Mouse (Mus musculus): ENCODE results near the gene Sdk1. TPM values are rescaled to one million over a fixed set of nuclear protein-coding genes. Genes with fewer than 3 reads are reported as not detected.

The Sdk1 gene
- total and polyA plus RNA-seq, 3 experiments = 0.04 to 0.87 TPM; not detected in 1

DNA sequence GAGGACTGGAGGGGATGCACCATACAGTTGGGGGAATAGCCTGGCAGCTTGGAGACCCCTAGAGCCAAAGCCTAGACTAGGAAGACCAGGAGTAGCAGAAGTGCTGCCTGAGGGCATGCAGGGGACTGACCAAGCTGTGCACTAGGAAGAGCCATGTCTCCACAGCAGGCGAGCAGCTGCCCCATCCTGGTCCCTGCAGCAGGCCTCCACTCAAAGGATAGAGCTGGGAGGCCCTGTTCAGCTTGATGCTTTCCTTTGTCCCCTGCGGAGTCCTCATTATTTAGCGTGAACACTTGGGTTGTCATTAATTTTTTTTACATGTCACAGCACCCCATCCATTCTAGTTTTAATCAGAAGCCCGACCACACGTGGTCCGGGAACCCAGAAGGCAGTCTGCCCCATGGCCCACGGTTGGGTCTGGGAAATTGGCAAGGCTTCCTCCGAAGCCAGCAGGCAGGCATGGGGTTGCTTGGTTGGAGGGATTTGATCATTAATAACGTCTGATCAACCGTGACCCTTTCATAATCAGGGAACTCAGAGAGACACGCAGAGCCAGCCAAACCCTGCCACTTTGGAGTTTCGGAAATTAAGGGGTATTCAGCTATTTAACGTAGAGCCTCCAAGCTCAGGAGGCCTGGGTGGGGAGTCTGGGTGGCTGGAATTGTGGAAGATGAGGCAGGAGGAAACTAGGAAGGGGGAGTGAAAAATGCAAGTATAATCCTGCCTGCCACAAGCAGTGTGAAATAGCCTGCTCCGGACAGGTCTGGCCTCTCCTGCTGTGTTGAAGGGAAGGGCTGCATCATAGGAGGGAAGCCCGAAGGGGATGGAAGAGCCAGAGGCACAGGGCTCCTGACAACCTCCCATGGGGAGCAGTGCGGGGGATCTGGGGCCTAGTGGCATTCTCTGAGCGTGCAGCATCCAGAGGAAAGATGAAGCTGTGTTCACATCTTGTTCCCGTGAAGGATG lies 872.2 kb downstream of the Sdk1 start:
- peaks cover 61% of the 10 kb centered on the region for H3K27me3 ChIP-seq (replicated peaks)
- H3K4me3 ChIP-seq (replicated peaks in 1 of 3; ENCODE audit: low read depth in 2 of 3, low read length in 2 of 3, poor library complexity in 1 of 3) = no peak overlapping the region
- H3K36me3 ChIP-seq (replicated peaks in 1 of 2; ENCODE audit: control insufficient read depth in 1 of 2, insufficient read depth in 1 of 2, low read length in 1 of 2) = no peaks in the 10 kb centered on the region
- no peaks in the 10 kb centered on the region for H3K4me1 ChIP-seq (ENCODE audit: control insufficient read depth in 1 of 2, insufficient read depth in 2 of 2)
- no peaks in the 10 kb centered on the region for H3K79me2 ChIP-seq (replicated peaks; ENCODE audit: control insufficient read depth, extremely low read depth, insufficient read depth, poor library complexity, severe bottlenecking)
- TF ChIP-seq MEF2A (IDR thresholded peaks at IDR 0.05; ENCODE audit: borderline replicate concordance, low read depth, low read length) (no peak), CTCF (conservative IDR thresholded peaks at IDR 0.05 in 1 of 2, IDR thresholded peaks at IDR 0.05 in 1 of 2; ENCODE audit: low read depth in 2 of 2, low read length in 2 of 2) (no peak), ZNF384 (IDR thresholded peaks at IDR 0.05; ENCODE audit: low read depth, low read length) (no peak), SIN3A (IDR thresholded peaks at IDR 0.05; ENCODE audit: low read length) (no peak), MAZ (IDR thresholded peaks at IDR 0.05; ENCODE audit: low read depth, low read length) (no peak), BHLHE40 (IDR thresholded peaks at IDR 0.05; ENCODE audit: low read depth, low read length) (no peak), ZKSCAN1 (IDR thresholded peaks at IDR 0.05; ENCODE audit: borderline replicate concordance, low read depth, low read length) (no peak), ZMIZ1 (IDR thresholded peaks at IDR 0.05; ENCODE audit: low read depth, low read length) (no peak)
- H3K9ac ChIP-seq (ENCODE audit: insufficient read depth, low read depth) = no peak overlapping the region
- in situ Hi-C loops (cut with MboI; ENCODE audit: low pct_ligation_motif_present, low pct_unique_long_range_greater_than_20kb, low sequenced_read_pairs) (no loop called here), dilution Hi-C loops (cut with MboI; ENCODE audit: extremely low pct_ligation_motif_present, extremely low pct_unique_long_range_greater_than_20kb, low sequenced_read_pairs) (no loop called here)
- H3K9me3 ChIP-seq (replicated peaks; ENCODE audit: low read length) = peaks cover 14% of the 10 kb centered on the region
- no peak overlapping the region for H3K4me2 ChIP-seq (ENCODE audit: insufficient read depth, low read depth, poor library complexity, severe bottlenecking)
- H3K27ac ChIP-seq (ENCODE audit: insufficient read depth, low read depth) = no peak overlapping the region
- no peak for DNase-seq (ENCODE audit: extremely low read depth)

DNA sequence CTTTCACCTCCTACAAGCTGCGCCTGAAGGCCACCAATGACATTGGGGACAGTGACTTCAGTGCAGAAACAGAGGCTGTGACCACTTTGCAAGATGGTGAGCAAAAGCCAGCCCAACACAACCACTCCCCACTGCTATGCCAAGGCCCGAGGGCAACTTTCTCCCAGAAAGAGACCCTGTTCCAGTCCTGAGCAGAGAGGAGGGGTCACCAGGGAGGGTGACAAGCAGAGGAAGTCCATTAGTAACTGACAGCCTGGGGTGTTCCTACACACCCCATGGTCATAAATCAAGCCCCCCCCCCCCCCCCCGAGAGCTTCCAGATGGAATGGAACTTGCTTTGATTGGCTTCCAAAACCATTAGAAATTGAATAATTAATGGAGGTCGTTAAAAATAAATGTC lies 886.5 kb downstream of the Sdk1 start:
- in situ Hi-C loops (cut with MboI; ENCODE audit: low pct_ligation_motif_present, low pct_unique_long_range_greater_than_20kb, low sequenced_read_pairs) = no loop called here
- Histone ChIP-seq H3K27me3 (replicated peaks) (peaks cover 44% of the 10 kb centered on the region), H3K36me3 (replicated peaks in 1 of 2; ENCODE audit: control insufficient read depth in 1 of 2, insufficient read depth in 1 of 2, low read length in 1 of 2) (no peaks in the 10 kb centered on the region), H3K9ac (ENCODE audit: insufficient read depth, low read depth) (no peak overlapping the region), H3K4me2 (ENCODE audit: insufficient read depth, low read depth, poor library complexity, severe bottlenecking) (no peak overlapping the region), H3K27ac (ENCODE audit: insufficient read depth, low read depth) (no peak overlapping the region), H3K4me3 (replicated peaks in 1 of 3; ENCODE audit: low read depth in 2 of 3, low read length in 2 of 3, poor library complexity in 1 of 3) (no peak overlapping the region), H3K79me2 (replicated peaks; ENCODE audit: control insufficient read depth, extremely low read depth, insufficient read depth, poor library complexity, severe bottlenecking) (no peaks in the 10 kb centered on the region), H3K9me3 (replicated peaks; ENCODE audit: low read length) (peaks cover 4% of the 10 kb centered on the region), H3K4me1 (ENCODE audit: control insufficient read depth in 1 of 2, insufficient read depth in 2 of 2) (no peaks in the 10 kb centered on the region)
- dilution Hi-C loops (cut with MboI; ENCODE audit: extremely low pct_ligation_motif_present, extremely low pct_unique_long_range_greater_than_20kb, low sequenced_read_pairs) = no loop called here
- no peak for TF ChIP-seq JUN (IDR thresholded peaks at IDR 0.05; ENCODE audit: insufficient read depth, low read depth, low read length)
- no peak for DNase-seq (ENCODE audit: extremely low read depth)

DNA sequence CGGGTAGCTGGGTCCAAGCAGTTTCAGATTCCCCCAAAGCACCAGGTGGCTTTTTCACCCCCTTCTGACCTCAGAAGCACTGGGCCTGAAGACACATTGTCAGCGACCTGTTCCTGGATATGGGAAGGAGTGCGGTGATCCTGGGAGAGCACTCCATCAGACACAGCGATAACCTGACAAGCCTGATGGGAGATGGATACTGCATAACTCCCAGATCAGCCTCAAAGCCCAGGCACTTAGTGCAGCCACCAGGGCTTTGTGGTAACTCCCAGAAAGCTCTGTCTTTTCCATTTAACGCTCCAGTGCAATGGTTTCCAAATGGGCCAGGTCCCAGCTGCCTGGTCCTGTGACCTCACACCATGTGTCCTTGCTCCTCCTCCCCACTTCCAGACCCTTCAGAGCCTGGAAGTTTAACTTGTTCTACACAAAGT lies 886.9 kb downstream of the Sdk1 start:
- in situ Hi-C loops (cut with MboI; ENCODE audit: low pct_ligation_motif_present, low pct_unique_long_range_greater_than_20kb, low sequenced_read_pairs) (no loop called here), dilution Hi-C loops (cut with MboI; ENCODE audit: extremely low pct_ligation_motif_present, extremely low pct_unique_long_range_greater_than_20kb, low sequenced_read_pairs) (no loop called here)
- H3K9me3 ChIP-seq (replicated peaks; ENCODE audit: low read length) = peaks cover 4% of the 10 kb centered on the region
- no peak overlapping the region for H3K9ac ChIP-seq (ENCODE audit: insufficient read depth, low read depth)
- no peaks in the 10 kb centered on the region for H3K79me2 ChIP-seq (replicated peaks; ENCODE audit: control insufficient read depth, extremely low read depth, insufficient read depth, poor library complexity, severe bottlenecking)
- H3K4me2 ChIP-seq (ENCODE audit: insufficient read depth, low read depth, poor library complexity, severe bottlenecking) = no peak overlapping the region
- no peak overlapping the region for H3K4me3 ChIP-seq (replicated peaks in 1 of 3; ENCODE audit: low read depth in 2 of 3, low read length in 2 of 3, poor library complexity in 1 of 3)
- TF ChIP-seq MAX (IDR thresholded peaks at IDR 0.05; ENCODE audit: low read length) (no peak), UBTF (IDR thresholded peaks at IDR 0.05; ENCODE audit: low read depth, low read length) (no peak), ELF1 (IDR thresholded peaks at IDR 0.05; ENCODE audit: low read depth, low read length) (no peak), ZKSCAN1 (IDR thresholded peaks at IDR 0.05; ENCODE audit: borderline replicate concordance, low read depth, low read length) (no peak), E2F4 (IDR thresholded peaks at IDR 0.05; ENCODE audit: insufficient replicate concordance, low read depth, low read length) (no peak), ZMIZ1 (IDR thresholded peaks at IDR 0.05; ENCODE audit: low read depth, low read length) (no peak), RAD21 (IDR thresholded peaks at IDR 0.05; ENCODE audit: low read depth, low read length) (no peak)
- DNase-seq (ENCODE audit: extremely low read depth) = no peak
- peaks cover 46% of the 10 kb centered on the region for H3K27me3 ChIP-seq (replicated peaks)
- no peak overlapping the region for H3K27ac ChIP-seq (ENCODE audit: insufficient read depth, low read depth)
- H3K36me3 ChIP-seq (replicated peaks in 1 of 2; ENCODE audit: control insufficient read depth in 1 of 2, insufficient read depth in 1 of 2, low read length in 1 of 2) = no peaks in the 10 kb centered on the region
- no peaks in the 10 kb centered on the region for H3K4me1 ChIP-seq (ENCODE audit: control insufficient read depth in 1 of 2, insufficient read depth in 2 of 2)

All from CH12.LX (cell line).